Mouse (Mus musculus): ENCODE measurements around the gene Lingo2. TPM values are rescaled to one million over a fixed set of nuclear protein-coding genes. Genes with fewer than 3 reads are reported as not detected.

Gene Lingo2
- total RNA-seq (2014; rRNA removed) (0.07 TPM in 1 of 2 replicates, not detected in the other), polyA plus RNA-seq (2012; rRNA removed) (not detected in 2 replicates)

DNA sequence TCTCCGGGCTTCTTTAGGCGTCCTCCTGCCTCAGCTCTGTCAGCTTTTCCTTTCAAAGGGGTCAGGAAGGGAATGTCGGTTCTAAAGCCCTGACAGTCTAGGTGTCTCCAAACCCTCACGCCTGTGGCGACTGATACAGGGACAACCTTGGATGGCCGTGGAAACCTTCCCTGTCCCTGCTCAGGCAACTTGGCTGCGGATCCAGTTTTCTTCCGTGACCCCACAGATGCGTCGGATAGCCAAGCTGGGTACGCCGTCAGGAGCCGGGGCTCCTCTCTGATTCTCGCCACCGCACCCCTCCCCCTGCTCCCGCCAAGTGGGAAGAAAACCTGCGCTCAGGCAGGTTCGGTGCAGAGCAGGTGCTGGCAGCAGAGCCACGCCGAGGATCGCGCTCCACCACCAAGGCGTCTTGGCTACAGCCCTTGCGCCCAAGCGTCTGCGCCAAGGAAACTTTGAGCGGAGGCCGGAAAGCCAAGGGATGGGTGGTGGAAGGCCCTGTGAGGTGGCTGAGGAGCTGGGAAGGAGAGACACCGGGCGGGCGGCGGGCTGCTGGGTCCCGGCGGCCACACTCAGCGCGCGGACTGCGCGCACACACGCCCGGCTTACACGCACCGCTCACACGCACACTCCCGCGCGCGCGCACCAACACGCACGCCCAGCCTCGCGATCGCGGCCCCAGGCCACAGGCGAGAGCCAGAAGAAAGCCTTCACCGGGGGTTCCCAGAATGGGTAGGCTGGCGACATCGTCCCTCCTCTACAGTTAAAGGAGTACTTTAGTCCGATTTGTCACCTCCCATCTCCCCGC is at the start of gene Lingo2:
Lingo2 (minus strand) TSS at position 598 of the 805 bp plus-strand sequence.
- TF ChIP-seq CTCF (IDR thresholded peaks at IDR 0.05; ENCODE audit: low read depth, low read length) (no peak), POLR2A (IDR thresholded peaks at IDR 0.05; ENCODE audit: extremely low read depth, insufficient read depth, low read length) (no peak)
- DNase-seq (ENCODE audit: extremely low read depth, low read depth, low spot score) = no peak
- H3K27ac ChIP-seq (replicated peaks; ENCODE audit: insufficient read depth, low read depth, low read length) = no peak within 1 kb of the TSS
- WGBS = 1% methylated on average over 61 of the region's 61 CpGs
- no peak within 1 kb of the TSS for H3K9ac ChIP-seq (ENCODE audit: low read depth, low read length)
- H3K4me1 ChIP-seq (ENCODE audit: control insufficient read depth, insufficient read depth, low read length) = peaks cover 6% of the 10 kb centered on the region; the same call in 1 of the 2 replicates
- peaks cover 16% of the 10 kb centered on the region for H3K27me3 ChIP-seq (ENCODE audit: control insufficient read depth, insufficient read depth, low read length)
- no peaks in the 10 kb centered on the region for H3K36me3 ChIP-seq (ENCODE audit: control insufficient read depth, insufficient read depth, low read length)
- H3K79me2 ChIP-seq (ENCODE audit: control insufficient read depth, insufficient read depth, low read length) = no peaks in the 10 kb centered on the region
- peak within 1 kb of the TSS; percentile 16; the same call in 1 of the 2 replicates for H3K4me3 ChIP-seq (ENCODE audit: insufficient read depth, low read depth, low read length)

DNA sequence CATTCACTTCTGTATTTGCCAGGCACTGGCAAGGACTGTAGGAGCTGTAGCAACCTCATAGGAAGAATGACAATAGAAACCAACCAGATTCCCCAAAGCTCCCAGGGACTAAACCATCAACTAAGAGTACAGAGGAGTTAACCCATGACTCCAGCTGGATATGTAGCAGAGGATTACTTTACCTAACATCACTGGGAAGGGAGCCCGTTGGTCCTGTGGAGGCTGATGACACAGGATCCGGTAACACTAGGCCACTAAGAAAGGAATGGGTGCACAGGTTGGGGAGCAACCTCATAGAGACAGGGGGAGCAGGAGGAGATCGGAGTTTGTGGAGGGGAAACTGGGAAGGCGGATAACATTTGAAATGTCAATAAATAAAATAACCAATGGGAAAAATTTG is 21.8 kb upstream of the Lingo2 start:
- no peak overlapping the region for H3K27ac ChIP-seq (replicated peaks; ENCODE audit: insufficient read depth, low read depth, low read length)
- no peak for DNase-seq (ENCODE audit: extremely low read depth, low read depth, low spot score)
- H3K36me3 ChIP-seq (ENCODE audit: control insufficient read depth, insufficient read depth, low read length) = no peaks in the 10 kb centered on the region
- H3K4me1 ChIP-seq (ENCODE audit: control insufficient read depth, insufficient read depth, low read length) = no peaks in the 10 kb centered on the region
- no peak overlapping the region for H3K4me3 ChIP-seq (ENCODE audit: insufficient read depth, low read depth, low read length)
- 88% methylated on average over 4 of the region's 4 CpGs for WGBS
- TF ChIP-seq POLR2A (IDR thresholded peaks at IDR 0.05; ENCODE audit: extremely low read depth, insufficient read depth, low read length) (no peak), CTCF (IDR thresholded peaks at IDR 0.05; ENCODE audit: low read depth, low read length) (no peak)
- H3K9ac ChIP-seq (ENCODE audit: low read depth, low read length) = no peak overlapping the region
- no peaks in the 10 kb centered on the region for H3K79me2 ChIP-seq (ENCODE audit: control insufficient read depth, insufficient read depth, low read length)
- no peaks in the 10 kb centered on the region for H3K27me3 ChIP-seq (ENCODE audit: control insufficient read depth, insufficient read depth, low read length)

- Histone ChIP-seq H3K36me3 (ENCODE audit: control insufficient read depth, insufficient read depth, low read length) (no peaks in the 10 kb centered on the region), H3K27me3 (ENCODE audit: control insufficient read depth, insufficient read depth, low read length) (peaks cover 16% of the 10 kb centered on the region), H3K4me3 (ENCODE audit: insufficient read depth, low read depth, low read length) (no peak overlapping the region), H3K4me1 (ENCODE audit: control insufficient read depth, insufficient read depth, low read length) (peaks cover 6% of the 10 kb centered on the region; the same call in 1 of the 2 replicates), H3K79me2 (ENCODE audit: control insufficient read depth, insufficient read depth, low read length) (no peaks in the 10 kb centered on the region), H3K9ac (ENCODE audit: low read depth, low read length) (no peak overlapping the region), H3K27ac (replicated peaks; ENCODE audit: insufficient read depth, low read depth, low read length) (no peak overlapping the region)
- DNase-seq (ENCODE audit: extremely low read depth, low read depth, low spot score) = no peak
- 9% methylated on average over 20 of the region's 20 CpGs for WGBS
- TF ChIP-seq POLR2A (IDR thresholded peaks at IDR 0.05; ENCODE audit: extremely low read depth, insufficient read depth, low read length) = no peak
- no peak for TF ChIP-seq CTCF (IDR thresholded peaks at IDR 0.05; ENCODE audit: low read depth, low read length)
Observed at GRCm38 (mm10) chr4:36952431-36953429, 1.2 kb upstream of the Lingo2 start.

DNA sequence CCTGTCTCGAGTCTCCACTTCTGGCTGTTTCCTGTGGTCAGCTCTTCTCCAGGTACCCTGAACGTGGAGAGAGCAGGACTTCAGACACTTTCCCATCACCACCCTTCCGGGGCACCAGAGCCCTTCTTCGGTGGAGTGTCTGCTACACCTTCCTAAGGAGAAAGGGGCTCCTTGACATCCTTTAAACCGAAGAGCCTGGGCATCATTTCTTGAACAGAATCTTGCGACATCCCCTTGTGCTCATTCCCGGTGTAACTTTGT is 338 bp upstream of the Lingo2 start:
- TF ChIP-seq CTCF (IDR thresholded peaks at IDR 0.05; ENCODE audit: low read depth, low read length) (no peak), POLR2A (IDR thresholded peaks at IDR 0.05; ENCODE audit: extremely low read depth, insufficient read depth, low read length) (no peak)
- H3K27ac ChIP-seq (replicated peaks; ENCODE audit: insufficient read depth, low read depth, low read length) = no peak overlapping the region
- WGBS = 2% methylated on average over 7 of the region's 7 CpGs
- H3K36me3 ChIP-seq (ENCODE audit: control insufficient read depth, insufficient read depth, low read length) = no peaks in the 10 kb centered on the region
- DNase-seq (ENCODE audit: extremely low read depth, low read depth, low spot score) = no peak
- H3K27me3 ChIP-seq (ENCODE audit: control insufficient read depth, insufficient read depth, low read length) = peaks cover 16% of the 10 kb centered on the region
- H3K4me3 ChIP-seq (ENCODE audit: insufficient read depth, low read depth, low read length) = no peak overlapping the region
- no peaks in the 10 kb centered on the region for H3K79me2 ChIP-seq (ENCODE audit: control insufficient read depth, insufficient read depth, low read length)
- no peak overlapping the region for H3K9ac ChIP-seq (ENCODE audit: low read depth, low read length)
- peaks cover 6% of the 10 kb centered on the region; the same call in 1 of the 2 replicates for H3K4me1 ChIP-seq (ENCODE audit: control insufficient read depth, insufficient read depth, low read length)

GRCm38 (mm10) chr4:36950790-36951149 is 777 bp downstream of the Lingo2 start:
- H3K4me3 ChIP-seq (ENCODE audit: insufficient read depth, low read depth, low read length) = no peak overlapping the region
- peaks cover 6% of the 10 kb centered on the region; the same call in 1 of the 2 replicates for H3K4me1 ChIP-seq (ENCODE audit: control insufficient read depth, insufficient read depth, low read length)
- no peak overlapping the region for H3K9ac ChIP-seq (ENCODE audit: low read depth, low read length)
- no peaks in the 10 kb centered on the region for H3K79me2 ChIP-seq (ENCODE audit: control insufficient read depth, insufficient read depth, low read length)
- no peak for DNase-seq (ENCODE audit: extremely low read depth, low read depth, low spot score)
- H3K27me3 ChIP-seq (ENCODE audit: control insufficient read depth, insufficient read depth, low read length) = peaks cover 16% of the 10 kb centered on the region
- TF ChIP-seq CTCF (IDR thresholded peaks at IDR 0.05; ENCODE audit: low read depth, low read length) (no peak), POLR2A (IDR thresholded peaks at IDR 0.05; ENCODE audit: extremely low read depth, insufficient read depth, low read length) (no peak)
- H3K36me3 ChIP-seq (ENCODE audit: control insufficient read depth, insufficient read depth, low read length) = no peaks in the 10 kb centered on the region
- no peak overlapping the region for H3K27ac ChIP-seq (replicated peaks; ENCODE audit: insufficient read depth, low read depth, low read length)
- 3% methylated on average over 11 of the region's 11 CpGs for WGBS

Data from liver, adult 2 months (tissue).